Mouse (Mus musculus) liver, embryonic 14.5 days (tissue): ENCODE measurements around the gene Nup133.

Source experiments
- CTCF ChIP-seq: IDR thresholded peaks from 2 replicates; pipeline ENCODE4 v1.5.1; 2016; ENCODE audit warnings: antibody characterized with exemption, low read depth, control low read depth
- EP300 ChIP-seq: IDR thresholded peaks from 2 replicates; pipeline ENCODE4 v1.6.1; 2016; ENCODE audit warnings: antibody characterized with exemption, low read depth

DNA sequence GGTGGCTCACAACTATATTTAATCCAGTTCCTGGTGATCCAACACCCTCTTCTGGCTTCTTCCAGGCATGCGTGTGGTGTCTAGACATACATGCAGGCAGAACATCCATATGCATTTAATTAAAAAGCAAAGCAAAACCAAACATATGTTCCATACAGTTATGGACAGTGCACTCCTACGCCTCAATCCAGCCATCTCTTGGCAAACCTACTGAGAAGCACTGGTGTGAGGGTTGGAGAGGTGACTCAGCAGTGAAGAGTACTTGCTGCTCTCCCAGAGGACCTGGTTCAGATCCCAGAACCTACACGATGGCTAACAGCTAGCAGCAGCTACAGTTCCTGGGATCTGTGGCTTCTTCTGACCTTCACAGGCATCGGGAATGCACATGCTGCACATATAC lies 36.8 kb downstream of the Nup133 start:
- TF ChIP-seq CTCF (no peak), EP300 (no peak)
